Mouse (Mus musculus): Measurements from ENCODE around the gene Igsf8.
"Not testable (repeated sequence)": the region's sequence is repeated elsewhere in the genome, so short reads cannot be mapped to it uniquely, and the experiment has no call there.

Igsf8 gene

DNA sequence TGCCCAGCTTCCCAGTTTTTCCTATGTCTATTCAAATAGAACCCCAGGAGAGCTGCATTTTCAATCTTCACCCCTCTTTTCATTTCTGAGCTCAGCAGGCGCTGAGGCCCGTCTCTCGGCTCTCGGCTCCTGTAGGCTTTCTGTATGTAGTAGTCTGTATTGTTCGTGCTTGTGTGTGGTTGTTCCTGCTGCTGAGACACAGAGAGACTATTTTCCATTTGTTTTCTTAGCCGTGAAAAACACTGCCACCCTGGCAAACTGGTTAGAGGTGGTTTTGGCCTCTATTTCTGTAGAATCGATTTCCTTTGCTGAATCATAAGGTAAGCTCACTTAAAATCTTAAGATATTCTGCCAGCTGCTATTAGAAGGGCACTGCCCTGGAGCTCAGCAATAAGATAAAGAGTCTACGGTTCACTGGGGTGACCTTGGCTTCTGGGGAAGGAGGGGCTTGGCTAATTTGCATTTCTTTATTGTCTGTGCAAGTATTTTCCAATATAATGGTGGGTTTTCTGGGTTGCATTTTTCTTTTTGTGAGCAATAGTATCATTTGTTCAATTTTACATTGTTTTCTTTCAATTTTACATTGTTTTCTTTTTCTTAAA is at the start of gene Igsf8:
Gene Igsf8 (plus strand): TSS at position 165 of the 602 bp plus-strand sequence.
- no peak for DNase-seq (ENCODE audit: low spot score)

- DNase-seq (ENCODE audit: low spot score): no peak
These were observed 48.7 kb upstream of the Igsf8 start for GRCm38 (mm10) chr1:172212776-172213175.

DNA sequence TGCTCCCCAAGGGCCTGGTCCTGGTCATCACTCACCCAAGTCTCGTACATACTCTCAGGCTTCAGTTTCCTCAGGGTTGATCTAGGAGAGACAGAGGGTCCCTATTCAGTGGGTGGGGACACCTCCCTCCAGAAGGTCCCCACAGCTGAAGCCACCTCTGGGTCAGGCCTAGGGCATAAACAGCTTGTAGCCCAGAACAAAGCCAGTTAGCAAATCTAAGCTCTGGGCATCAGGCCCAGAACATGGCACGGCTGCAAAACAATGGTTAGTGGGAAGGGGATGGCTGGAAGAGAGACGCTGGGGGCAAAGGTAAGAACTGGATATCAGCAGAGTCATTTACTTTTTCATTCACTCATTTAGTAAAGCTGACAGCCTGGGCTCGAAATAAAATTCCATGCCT is 47.7 kb upstream of the Igsf8 start:
- peak; percentile 70 for DNase-seq (ENCODE audit: low spot score)

- no peak for DNase-seq (ENCODE audit: low spot score)
These were observed 46.7 kb upstream of the Igsf8 start for GRCm38 (mm10) chr1:172214748-172215147.

DNA sequence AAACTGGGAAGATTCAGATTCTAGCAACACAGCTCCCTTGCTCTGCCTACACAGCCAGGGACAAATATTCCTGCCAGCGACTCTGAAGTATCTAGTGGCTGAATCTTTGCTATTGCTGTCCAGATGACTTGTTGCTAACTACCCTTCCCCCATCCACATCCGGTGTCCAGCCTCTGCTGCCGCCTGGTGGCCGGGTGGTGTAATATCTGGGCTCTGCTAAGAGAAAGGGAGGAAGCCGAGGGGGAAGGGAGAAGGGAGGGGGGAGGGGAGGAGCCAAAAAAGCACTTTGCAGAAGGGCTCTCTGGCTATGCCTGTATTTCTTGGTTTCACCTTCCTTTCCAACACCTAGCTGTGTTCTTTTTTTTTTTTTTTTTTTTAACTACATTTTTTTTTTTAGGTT is 44.3 kb upstream of the Igsf8 start:
- DNase-seq (ENCODE audit: low spot score): peak; percentile 95

GRCm38 (mm10) chr1:172218164-172218910 is 43.1 kb upstream of the Igsf8 start:
- DNase-seq (ENCODE audit: low spot score): no peak

DNA sequence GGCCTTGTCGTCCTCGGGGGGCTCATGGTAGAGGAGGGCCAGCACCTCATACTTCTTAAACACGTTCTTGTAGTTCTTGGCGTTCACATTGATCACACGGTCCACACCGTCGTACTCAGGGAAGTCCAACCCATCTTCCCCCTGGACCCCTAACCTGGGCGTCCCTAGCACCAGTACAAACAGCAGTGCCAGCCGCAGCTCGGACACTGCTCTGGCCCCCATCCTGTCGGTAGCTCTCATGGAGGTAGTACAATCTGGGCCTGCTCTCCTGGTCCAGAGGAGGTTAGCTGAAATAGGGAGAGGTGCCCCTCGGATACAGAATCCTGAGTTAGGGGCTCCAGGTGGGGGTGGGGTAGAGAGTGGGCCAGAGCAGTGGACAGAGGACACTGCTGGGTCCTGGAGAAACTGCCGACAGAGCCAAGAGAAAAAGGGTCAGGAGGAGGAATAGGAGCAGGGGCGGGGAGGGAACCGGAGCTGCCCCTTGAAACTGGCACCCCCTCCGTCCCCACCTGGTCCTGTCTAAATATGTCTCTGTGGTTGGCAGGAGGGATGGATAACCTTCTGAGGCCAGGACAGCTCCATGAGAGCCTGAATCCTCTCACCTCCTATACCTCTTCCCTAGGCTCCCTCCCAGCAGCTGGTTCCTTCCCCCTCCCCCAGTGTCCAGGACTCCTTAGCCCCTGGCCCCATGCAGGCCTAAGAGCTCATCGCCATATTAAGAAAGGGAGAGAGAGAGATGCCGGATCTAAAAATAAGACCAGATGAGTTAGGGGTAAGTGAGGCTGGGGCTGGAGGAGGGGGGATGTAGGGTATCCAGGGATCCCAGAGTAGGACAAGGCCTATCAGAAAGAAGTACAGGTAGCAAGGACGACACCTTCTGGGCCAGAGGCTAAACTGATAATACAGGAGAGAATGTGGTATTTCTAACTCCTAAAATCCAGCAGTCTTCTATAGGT is 41.7 kb upstream of the Igsf8 start, which contains the start of gene Casq1:
Gene Casq1 (minus strand): TSS at position 418 of the 956 bp plus-strand sequence.
- no peak for DNase-seq (ENCODE audit: low spot score)

- peak; percentile 72 for DNase-seq (ENCODE audit: low spot score)
These were observed 41.0 kb upstream of the Igsf8 start for GRCm38 (mm10) chr1:172220414-172220813.

- DNase-seq (ENCODE audit: low spot score): no peak
These were observed 40.0 kb upstream of the Igsf8 start for GRCm38 (mm10) chr1:172221297-172222063.

- DNase-seq (ENCODE audit: low spot score): peak; percentile 31
These were observed 33.2 kb upstream of the Igsf8 start for GRCm38 (mm10) chr1:172228209-172228608.

GRCm38 (mm10) chr1:172229215-172229614 is 32.2 kb upstream of the Igsf8 start:
- DNase-seq (ENCODE audit: low spot score): peak; percentile 42

GRCm38 (mm10) chr1:172240945-172241708 is 20.3 kb upstream of the Igsf8 start:
- no peak for DNase-seq (ENCODE audit: low spot score)

GRCm38 (mm10) chr1:172242401-172242800 is 19.0 kb upstream of the Igsf8 start:
- DNase-seq (ENCODE audit: low spot score): peak; percentile 81

DNA sequence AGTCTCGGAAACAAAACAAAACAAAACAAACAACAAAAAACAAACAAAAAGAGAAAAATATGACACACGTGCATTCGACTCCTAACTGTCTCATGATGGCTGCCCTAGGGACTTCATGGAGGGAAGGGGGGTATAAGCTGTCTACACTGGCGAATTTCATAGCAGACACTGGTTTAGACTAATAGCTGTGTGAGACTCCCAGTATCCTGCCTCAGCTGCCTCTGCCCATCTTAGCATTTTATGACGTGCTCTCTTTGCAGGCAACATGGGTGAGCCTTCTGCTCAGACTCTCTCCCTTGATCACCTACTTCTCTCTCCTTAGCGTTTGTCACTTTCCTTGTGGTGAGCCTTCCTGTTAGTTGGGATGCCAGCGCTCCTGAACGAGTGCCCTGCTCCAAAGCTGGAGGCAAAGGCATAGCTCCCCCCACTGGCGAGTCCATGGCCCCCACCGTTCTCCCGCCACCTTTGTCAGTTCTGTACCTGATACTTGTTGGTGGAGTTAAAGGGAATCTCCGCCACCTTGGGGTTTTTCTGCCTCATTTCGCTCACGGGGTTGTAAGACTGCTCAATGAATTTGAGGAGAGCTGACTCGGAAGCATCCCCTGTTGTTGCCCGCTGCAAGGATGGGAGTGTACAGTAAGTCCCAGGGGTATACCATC is 17.8 kb upstream of the Igsf8 start:
- no peak for DNase-seq (ENCODE audit: low spot score)

DNA sequence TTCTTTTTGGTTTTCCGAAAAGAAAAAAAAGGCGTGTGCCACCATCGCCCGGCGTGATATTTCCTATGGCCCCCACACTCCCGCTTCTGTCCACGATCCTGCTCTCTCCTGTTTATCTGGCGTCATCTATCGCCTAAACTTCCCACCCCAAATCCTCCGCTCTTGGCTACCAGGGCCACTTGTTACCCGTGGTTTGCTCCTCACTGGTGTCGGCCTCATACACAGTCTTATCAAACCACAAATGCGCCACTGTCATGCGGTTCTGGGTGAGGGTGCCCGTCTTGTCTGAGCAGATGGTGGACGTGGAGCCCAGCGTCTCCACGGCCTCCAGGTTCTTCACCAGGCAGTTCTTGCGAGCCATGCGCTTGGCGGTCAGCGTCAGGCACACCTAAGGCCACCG is 16.8 kb upstream of the Igsf8 start:
- not testable (repeated sequence) for DNase-seq (ENCODE audit: low spot score)

DNA sequence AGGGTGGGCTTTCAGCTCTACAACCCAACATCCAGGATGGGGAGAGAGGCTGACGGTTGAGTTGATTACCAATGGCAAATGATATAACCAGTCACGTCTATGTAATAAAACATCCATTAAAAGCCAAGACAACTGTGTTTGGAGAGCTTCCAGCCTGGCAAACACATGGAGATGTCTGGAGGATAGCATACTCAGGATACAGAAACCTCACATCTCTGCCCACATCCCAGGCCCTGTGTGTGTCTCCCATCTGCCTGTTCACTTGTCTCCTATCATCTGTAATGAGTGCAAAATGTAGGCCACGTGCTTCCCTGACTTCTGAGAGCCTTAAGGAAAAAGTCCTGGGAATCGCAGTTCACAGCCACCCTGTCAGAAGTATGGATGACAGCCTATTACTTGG is 14.2 kb upstream of the Igsf8 start:
- DNase-seq (ENCODE audit: low spot score): no peak

- DNase-seq (ENCODE audit: low spot score): peak; percentile 34
These were observed 13.8 kb upstream of the Igsf8 start for GRCm38 (mm10) chr1:172247679-172248078.

DNA sequence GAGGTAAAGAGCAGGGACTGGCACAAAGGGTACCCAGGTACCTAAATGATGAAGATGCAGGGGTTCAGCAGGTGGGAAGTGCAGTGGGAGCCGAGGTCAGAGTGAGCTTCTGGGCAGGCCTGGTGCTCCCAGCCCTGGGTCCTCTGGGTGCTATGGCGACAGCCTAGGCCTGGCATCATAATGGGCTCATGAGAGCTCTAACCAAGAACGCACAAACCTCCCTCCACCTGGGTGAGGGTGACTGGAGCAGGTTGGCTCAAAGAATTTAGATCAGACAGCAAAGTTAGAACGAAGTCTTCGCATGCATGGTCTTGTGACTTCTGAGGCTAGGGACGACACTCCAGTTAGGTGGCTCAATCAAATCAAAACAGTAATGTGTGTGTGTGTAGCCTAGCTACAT is 3.1 kb upstream of the Igsf8 start, which contains the start of gene Atp1a4:
Gene Atp1a4 (minus strand): TSS at position 101 of the 400 bp plus-strand sequence.
- no peak for DNase-seq (ENCODE audit: low spot score)

DNA sequence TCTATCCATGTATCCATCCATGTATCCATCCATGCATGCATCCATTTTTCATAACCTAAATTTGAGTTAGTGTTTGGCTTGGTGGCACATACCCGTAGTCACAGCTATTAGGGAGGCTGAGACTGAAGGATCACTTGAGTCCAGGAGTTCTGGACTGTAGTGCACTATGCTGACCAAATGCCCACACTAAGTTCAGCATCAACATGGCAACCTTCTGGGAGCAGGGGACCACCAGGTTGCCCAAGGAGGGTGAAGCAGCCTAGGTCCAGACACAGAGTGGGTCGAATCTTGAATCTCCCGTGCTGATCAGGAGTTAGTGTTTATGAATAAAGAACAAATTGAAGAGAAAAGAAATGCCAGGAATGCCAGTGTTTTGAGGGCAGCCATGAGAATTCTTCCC is 9.8 kb downstream of the Igsf8 start:
- DNase-seq (ENCODE audit: low spot score): no peak

DNA sequence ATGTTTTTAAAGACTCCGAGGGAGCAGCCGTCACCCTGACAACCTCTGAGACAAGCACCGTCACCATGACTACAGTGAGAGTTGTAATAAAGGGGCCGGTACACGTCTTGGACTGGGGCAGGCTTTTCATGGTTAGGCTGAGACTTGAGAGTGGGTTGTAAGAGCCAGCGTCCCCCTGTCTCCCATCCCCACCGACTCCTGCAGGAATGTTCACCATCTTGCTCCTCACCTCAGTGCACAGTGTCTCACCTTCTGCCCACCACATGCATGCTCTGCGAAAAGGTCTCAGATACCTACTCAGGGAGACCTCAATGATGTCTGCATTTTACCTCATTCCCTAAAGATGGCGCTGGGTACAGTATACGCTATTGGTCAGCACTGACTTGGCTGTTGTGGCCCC is 10.3 kb downstream of the Igsf8 start:
- DNase-seq (ENCODE audit: low spot score): no peak
